Mouse (Mus musculus) erythroid progenitor cell, adult 5-6 weeks (primary cell): ENCODE results near the gene Saysd1. TPM values are rescaled to one million over a fixed set of nuclear protein-coding genes. Genes with fewer than 3 reads are reported as not detected.

Experiments used
- ATAC-seq: replicated peaks from 2 replicates; pipeline ENCODE4 v1.8.0; 2016; ENCODE audit warnings: moderate number of reproducible peaks, mild to moderate bottlenecking, moderate TSS enrichment, inconsistent platforms; ENCODE audit not compliant: poor library complexity, low FRiP score, severe bottlenecking
- total RNA-seq, 2 experiments: library from RNA; stranded (forward) in 1 of 2; stranded (reverse) in 1 of 2; fragments of 150-400 nt in 1 of 2; fragments of 186-747, 209-891 nt in 1 of 2; gene quantifications; 2 replicates each; pipeline versions ENCODE4 v1.2.3 to v1.2.4; 2015 to 2017; ENCODE audit warnings: low replicate concordance in 2 of 2

The Saysd1 gene
- total RNA-seq (2015; ENCODE audit: low replicate concordance) = 0.42 and 1.4 TPM in 2 replicates
- not detected in 2 replicates for total RNA-seq (2017; ENCODE audit: low replicate concordance)

DNA sequence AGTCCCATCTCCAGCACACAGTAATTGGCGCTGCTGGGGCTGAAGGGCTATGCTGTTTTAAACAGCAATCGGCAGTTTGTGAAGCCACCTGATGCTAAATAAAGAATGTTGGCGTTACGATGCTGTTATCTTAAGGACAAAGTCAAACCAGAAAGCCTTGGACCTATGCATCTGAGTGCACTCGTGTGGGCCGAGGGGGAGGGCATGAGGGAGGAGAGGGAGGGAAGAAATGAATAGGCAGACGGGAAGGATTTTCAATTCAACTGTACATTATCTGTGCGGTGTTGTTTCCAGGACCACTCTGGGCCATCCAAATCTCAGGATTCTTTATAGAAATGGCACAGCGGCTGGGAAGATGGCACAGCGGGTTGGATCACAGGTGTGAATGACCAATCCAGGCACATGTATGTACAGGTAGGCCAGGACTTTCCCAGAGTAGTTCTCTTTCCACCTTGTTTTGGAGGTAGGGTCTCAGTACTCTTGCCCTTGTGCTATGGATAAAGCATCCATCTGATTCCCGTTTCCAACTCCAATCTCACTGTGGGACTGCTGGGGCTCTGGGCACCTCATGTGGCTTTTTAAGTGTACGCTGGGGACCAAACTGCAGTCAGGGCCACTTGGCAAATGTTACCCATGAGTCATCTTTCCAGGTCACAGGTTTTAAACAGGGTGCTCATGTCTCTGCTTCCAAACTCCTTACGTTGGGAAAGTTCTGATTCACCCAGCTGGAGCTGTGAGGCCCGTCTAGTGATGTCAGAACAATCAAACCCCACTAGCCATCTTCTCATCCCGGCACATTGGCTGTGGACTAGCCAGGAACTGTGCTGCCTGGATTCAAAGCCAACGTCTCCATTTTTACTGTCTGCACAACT is at the start of gene Saysd1:
Saysd1 (minus strand) TSS at position 51 of the 872 bp plus-strand sequence.
- ATAC-seq = no peak

DNA sequence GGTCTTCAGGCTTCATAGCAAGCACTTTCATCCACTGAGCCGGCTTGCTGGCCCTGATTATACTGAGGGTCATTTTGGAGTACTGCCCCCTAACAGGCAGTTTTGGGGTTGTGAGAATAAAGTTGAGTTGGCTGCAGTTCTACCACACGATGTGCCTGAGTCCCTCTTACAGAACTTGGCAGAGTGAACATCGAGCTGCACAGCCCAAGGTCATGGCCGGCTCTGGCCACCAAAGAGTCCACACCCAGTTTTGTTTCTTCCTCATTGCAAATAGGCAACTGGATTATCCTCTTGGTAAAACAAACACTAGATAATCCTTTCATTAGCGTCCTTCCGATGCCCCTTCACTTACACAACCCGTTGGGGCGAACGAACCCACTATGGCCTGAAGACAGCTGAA is 47.1 kb upstream of the Saysd1 start:
- ATAC-seq = no peak

- ATAC-seq = no peak
These were observed 45.4 kb upstream of the Saysd1 start for GRCm38 (mm10) chr14:20183701-20184100.

GRCm38 (mm10) chr14:20182596-20182995 is 44.3 kb upstream of the Saysd1 start:
- no peak for ATAC-seq

GRCm38 (mm10) chr14:20181466-20181921 is 43.2 kb upstream of the Saysd1 start, which contains the start of gene Kcnk5:
TSS of gene Kcnk5 (minus strand) at chr14:20181809.
- peak; percentile 89 for ATAC-seq

DNA sequence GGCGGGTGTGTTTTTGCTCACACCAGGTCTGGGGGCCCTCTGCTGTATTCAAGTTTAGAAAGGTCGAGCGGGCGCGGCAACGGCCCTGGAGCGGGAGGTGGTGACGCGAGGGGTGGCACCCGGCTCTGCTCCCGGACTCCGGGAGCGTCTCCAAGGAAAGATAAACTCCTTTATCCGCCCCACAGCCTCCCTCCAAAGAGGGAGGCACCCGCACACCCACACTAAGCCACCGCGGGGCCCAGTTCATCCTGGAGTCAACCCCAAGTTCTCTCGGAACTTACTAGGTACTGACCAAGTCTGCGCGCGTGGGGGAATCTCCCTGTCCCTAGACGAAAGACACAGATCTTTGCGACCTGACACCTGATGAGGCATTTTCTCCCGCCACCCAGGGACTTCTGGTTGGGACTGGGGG is 42.4 kb upstream of the Saysd1 start:
- ATAC-seq = peak; percentile 88

GRCm38 (mm10) chr14:20180304-20180703 is 42.0 kb upstream of the Saysd1 start:
- 0 out of 2 replicates have a peak, but pooled peaks have one; percentile 8 for ATAC-seq

DNA sequence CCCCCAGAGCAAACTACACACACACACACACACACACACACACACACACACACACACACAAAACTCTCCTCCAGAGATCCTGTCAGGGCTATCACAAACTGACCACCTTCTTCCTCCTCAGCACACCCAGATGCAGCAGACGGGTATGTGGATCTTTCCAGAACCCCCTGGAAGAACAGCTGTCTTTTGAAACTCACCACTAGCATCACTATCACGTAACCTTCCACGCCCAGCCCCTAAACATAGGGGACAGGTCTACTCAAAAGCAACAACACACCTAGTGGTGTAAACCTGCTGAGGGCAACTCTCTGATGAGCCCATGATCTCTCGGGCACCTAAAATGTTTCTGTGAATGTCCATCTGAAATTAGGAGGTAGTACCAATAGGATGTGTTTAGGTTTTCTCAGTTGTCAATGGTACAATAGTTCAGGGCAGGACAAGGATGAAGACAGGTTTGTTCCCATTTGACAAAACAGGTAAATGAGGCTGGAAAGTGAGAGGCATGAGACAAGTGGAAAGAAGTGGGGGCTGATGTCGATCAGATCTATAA is 41.5 kb upstream of the Saysd1 start:
- ATAC-seq = no peak

- no peak for ATAC-seq
These were observed 40.7 kb upstream of the Saysd1 start for GRCm38 (mm10) chr14:20179080-20179479.

DNA sequence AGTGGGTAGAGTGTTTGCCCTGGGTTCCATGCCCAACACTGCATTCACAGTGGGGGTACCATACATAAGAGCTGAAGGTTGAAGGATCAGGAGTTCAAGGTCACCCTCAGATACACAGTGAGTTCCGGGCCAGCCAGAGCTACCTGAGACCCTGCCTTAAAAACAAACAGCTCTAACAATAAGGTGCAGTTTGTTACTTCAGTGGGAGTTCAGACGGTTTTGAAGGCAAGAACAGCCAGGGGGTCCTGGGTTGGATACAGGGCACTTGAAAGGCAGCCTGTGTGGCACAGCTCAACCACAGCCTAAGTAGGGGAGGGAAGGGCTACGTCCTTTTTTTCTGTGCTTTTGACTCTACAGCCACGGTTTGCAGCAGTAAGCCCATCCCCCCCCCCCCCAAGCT is 40.3 kb upstream of the Saysd1 start:
- ATAC-seq = no peak

DNA sequence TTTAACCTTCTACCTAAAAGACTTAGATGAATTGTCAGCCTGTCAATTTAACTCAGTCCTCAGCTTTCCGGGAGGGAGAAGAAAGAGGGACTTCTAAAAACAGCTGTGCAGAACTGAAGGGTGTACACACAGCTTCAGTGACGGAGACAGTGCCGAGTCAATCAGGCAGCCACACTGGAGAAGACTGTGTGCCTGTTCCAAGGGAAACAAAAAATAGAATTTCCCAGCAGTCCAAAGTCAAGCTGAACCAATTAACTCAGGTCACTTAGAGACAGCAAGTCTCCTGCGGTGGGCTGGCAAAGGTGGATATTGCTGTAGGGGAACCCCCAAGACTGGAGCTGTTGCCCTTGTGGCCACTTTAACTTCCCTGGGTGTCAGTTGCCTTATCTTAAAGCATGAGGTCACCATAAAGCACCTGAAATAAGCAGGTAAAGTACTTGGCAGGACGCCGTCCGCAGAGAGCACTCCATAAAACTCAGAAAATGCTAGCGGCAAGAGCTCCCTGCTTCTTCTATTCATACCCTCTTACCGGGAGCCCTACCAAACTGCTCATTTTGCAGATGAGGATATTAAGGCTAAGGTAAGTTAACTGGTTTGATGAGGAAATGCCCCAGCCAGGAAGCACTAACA is 39.3 kb upstream of the Saysd1 start:
- ATAC-seq = no peak

GRCm38 (mm10) chr14:20175705-20176104 is 37.4 kb upstream of the Saysd1 start:
- ATAC-seq = no peak

DNA sequence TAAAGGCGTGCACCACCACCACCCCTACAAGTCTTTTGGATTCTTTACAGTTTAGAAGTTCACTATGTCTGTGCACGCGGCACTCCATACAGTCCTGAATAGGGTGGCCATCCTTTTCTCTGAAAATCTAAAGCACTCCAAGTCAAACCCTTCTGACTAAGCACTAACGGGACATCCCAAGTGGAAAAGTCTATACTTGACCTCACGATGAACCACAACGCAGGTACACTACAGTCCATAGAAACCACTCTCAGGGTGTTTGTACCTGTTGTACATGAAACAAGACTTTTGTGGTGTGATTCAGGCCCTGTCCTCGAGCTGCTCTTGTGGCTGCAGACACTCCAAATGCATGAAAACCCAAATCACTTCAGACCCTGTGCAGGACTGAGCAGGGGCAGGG is 36.8 kb upstream of the Saysd1 start:
- ATAC-seq = no peak

- no peak for ATAC-seq
These were observed 36.4 kb upstream of the Saysd1 start for GRCm38 (mm10) chr14:20174696-20175095.

DNA sequence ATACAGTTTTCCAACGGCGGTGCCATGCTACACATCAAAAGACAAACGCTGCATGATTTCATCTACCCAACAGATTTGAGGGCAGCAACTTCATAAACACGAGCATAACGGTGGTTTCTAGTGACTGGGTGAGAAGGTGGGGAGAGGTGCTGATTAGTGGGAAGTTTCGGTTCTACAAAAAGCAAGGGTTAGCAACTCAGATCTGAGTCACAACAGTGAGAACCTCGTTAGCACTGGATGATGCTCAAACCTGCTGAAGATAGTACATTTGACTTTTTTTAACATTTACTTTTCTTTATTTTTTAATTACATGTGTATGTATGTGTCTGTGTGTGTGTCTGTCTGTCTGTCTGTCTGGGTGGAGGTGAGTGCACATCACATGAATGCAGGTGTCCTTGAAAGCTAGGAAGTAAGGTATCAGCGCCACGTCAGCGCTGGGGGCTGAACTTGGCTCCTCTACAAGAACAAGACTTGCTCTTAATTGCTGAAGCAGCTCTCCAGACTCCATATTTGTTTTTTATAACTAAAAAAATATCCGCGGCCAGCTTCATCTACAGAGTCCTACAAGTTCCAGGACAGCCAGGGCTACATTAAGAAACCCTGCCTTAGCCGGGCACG is 35.6 kb upstream of the Saysd1 start:
- no peak for ATAC-seq

- no peak for ATAC-seq
These were observed 34.6 kb upstream of the Saysd1 start for GRCm38 (mm10) chr14:20172924-20173323.

- ATAC-seq = no peak
These were observed 34.2 kb upstream of the Saysd1 start for GRCm38 (mm10) chr14:20172509-20172908.

DNA sequence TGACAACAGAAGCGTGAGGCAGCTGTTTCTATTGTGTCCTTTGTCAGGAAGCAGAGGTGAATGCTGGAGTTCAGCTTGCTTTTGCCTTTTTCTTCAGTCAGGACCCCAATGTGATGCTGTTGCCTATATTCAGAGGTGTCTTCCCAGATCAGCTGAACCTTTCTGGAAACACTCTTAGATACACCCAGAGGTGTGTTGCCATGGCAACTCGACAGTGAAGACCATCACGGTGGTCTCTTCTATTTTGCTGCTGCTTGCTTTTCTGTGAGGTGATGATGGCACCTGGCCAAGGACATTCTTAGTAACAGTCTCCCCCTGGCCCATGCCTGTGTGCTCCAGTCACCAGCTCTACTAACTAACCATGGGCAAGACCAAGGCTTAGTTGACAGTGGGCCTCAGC is 33.5 kb upstream of the Saysd1 start:
- ATAC-seq = no peak

- no peak for ATAC-seq
These were observed 30.9 kb upstream of the Saysd1 start for GRCm38 (mm10) chr14:20169251-20169650.

DNA sequence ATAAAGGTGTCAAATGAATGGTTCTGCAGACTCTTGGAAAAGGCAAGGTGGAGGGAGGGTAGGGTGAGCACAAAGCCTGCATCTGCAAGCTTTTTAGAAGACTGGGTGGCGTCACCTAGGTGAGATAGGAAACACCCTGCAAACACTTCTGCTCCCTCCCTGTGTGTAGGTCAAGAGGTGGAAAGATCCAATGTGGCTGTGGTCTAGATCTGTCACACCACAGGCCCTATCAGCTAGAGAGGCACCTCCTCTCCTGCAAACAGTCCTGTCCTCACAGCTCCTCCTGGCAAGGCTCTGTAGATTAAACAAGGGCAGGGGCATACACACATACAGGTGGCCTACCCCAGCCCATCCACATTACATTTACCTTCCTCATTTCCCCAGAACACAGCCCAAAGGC is 30.1 kb upstream of the Saysd1 start:
- ATAC-seq = no peak
